Mouse (Mus musculus) small intestine, adult 2 months (tissue): ENCODE measurements around the gene Tmem158.

Experiments used
- CTCF ChIP-seq: fragments of 200-500 bp; IDR thresholded peaks from 2 replicates; pipeline ENCODE4 v1.5.1; 2012; ENCODE audit warnings: low read depth, mild to moderate bottlenecking, control low read depth, inconsistent platforms, low read length, moderate library complexity, mixed read lengths; ENCODE audit not compliant: insufficient replicate concordance, insufficient read length; ENCODE audit errors: extremely low read depth
- POLR2A ChIP-seq: fragments of 200-500 bp; IDR thresholded peaks from 2 replicates; pipeline ENCODE4 v1.6.1; 2012; ENCODE audit warnings: low read depth, mild to moderate bottlenecking, control low read depth, inconsistent platforms, low read length, moderate library complexity

DNA sequence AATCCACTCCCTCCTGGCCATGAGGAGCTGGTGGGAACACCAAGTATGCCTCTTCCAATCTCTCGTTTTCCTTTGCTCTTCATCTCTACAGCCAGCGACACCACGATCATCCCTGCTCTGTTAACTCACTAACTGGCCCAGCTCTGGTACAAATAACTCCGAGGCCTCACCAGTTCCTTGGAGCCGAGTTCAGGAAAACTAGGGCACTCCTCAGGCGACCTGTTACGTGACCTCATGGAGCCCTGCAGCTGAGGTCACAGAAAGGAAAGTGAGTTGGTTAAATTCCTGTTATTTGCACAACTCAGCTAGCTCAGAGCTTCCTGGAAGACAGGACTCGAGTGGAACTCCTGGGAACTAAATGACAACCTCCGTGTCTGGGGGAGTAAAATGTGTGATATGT is 47.2 kb downstream of the Tmem158 start:
- TF ChIP-seq POLR2A: no peak
- TF ChIP-seq CTCF: no peak
